ENCODE assay signal across 8 mouse cellular contexts in genomic region chr1:87650611-87651079, GRCm38 (mm10). TPM values are rescaled to one million over a fixed set of nuclear protein-coding genes. Genes with fewer than 3 reads are reported as not detected.
DNase-seq lines count a peak whose midpoint lies in the region; ATAC-seq lines count a peak whose summit lies in the region.

No protein-coding gene starts in this region.

- peak; percentile 46 for DNase-seq in adrenal gland, adult 2 months
- peak; percentile 74 to 86 for DNase-seq in spleen, postnatal 4 days (ENCODE audit: low spot score in 2 of 2)
- no peak for DNase-seq in urinary bladder, postnatal 10 days (ENCODE audit: low spot score)
- DNase-seq in layer of hippocampus, postnatal 36 days: no peak

- no peak overlapping the region for H3K4me2 ChIP-seq in intestine, embryonic 15.5 days (replicated peaks)
- no peak overlapping the region for H3K4me2 ChIP-seq in lung, embryonic 16.5 days (ENCODE audit: low read depth, low read length)
- no peak overlapping the region for H3K4me2 ChIP-seq in forebrain, embryonic 16.5 days (ENCODE audit: low read length)

- no peak overlapping the region for H3K27ac ChIP-seq in intestine, embryonic 15.5 days
- 0 out of 2 replicates have a peak overlapping the region, but pooled peaks have one; percentile 3 for H3K27ac ChIP-seq in lung, embryonic 16.5 days (ENCODE audit: low read length)
- no peak overlapping the region for H3K27ac ChIP-seq in forebrain, embryonic 16.5 days (ENCODE audit: low read length)

- no peak overlapping the region for H3K4me3 ChIP-seq in intestine, embryonic 15.5 days (replicated peaks)
- H3K4me3 ChIP-seq in lung, embryonic 16.5 days (ENCODE audit: low read length): no peak overlapping the region
- no peak overlapping the region for H3K4me3 ChIP-seq in forebrain, embryonic 16.5 days (replicated peaks; ENCODE audit: low read length)

- H3K36me3 ChIP-seq in intestine, embryonic 15.5 days: no peaks in the 10 kb centered on the region
- no peaks in the 10 kb centered on the region for H3K36me3 ChIP-seq in lung, embryonic 16.5 days (ENCODE audit: control insufficient read depth, insufficient read depth, low read length)
- H3K36me3 ChIP-seq in forebrain, embryonic 16.5 days (ENCODE audit: control insufficient read depth, insufficient read depth): no peaks in the 10 kb centered on the region

- H3K27me3 ChIP-seq in intestine, embryonic 15.5 days (replicated peaks): no peaks in the 10 kb centered on the region
- no peaks in the 10 kb centered on the region for H3K27me3 ChIP-seq in lung, embryonic 16.5 days (ENCODE audit: control insufficient read depth, insufficient read depth, low read depth, low read length)
- H3K27me3 ChIP-seq in forebrain, embryonic 16.5 days (replicated peaks; ENCODE audit: control insufficient read depth, insufficient read depth, low read length): no peaks in the 10 kb centered on the region

- H3K4me1 ChIP-seq in intestine, embryonic 15.5 days (replicated peaks): no peaks in the 10 kb centered on the region
- H3K4me1 ChIP-seq in lung, embryonic 16.5 days (replicated peaks; ENCODE audit: control insufficient read depth, insufficient read depth, low read length): no peaks in the 10 kb centered on the region
- H3K4me1 ChIP-seq in forebrain, embryonic 16.5 days (replicated peaks; ENCODE audit: control insufficient read depth, insufficient read depth, low read length): no peaks in the 10 kb centered on the region

- no peak overlapping the region for H3K9ac ChIP-seq in intestine, embryonic 15.5 days
- no peak overlapping the region for H3K9ac ChIP-seq in lung, embryonic 16.5 days (ENCODE audit: low read length)
- H3K9ac ChIP-seq in forebrain, embryonic 16.5 days (replicated peaks; ENCODE audit: low read depth, low read length): no peak overlapping the region

- 76% methylated on average over 8 of the region's 8 CpGs for WGBS in intestine, embryonic 15.5 days
- 59% methylated on average over 8 of the region's 8 CpGs for WGBS in lung, embryonic 16.5 days
- 78% methylated on average over 8 of the region's 8 CpGs for WGBS in forebrain, embryonic 16.5 days

- peak; percentile 71 for ATAC-seq in CD4-positive, CD25-positive, alpha-beta regulatory T cell, adult 4 months
- ATAC-seq in intestine, embryonic 15.5 days: 0 out of 2 replicates have a peak, but pooled peaks have one; percentile 20
- peak; percentile 56 for ATAC-seq in lung, embryonic 16.5 days (ENCODE audit: low read depth)
- no peak for ATAC-seq in forebrain, embryonic 16.5 days

- no peaks in the 10 kb centered on the region for H3K9me3 ChIP-seq in intestine, embryonic 15.5 days
- H3K9me3 ChIP-seq in lung, embryonic 16.5 days (ENCODE audit: control insufficient read depth, low read length): no peaks in the 10 kb centered on the region
- no peaks in the 10 kb centered on the region for H3K9me3 ChIP-seq in forebrain, embryonic 16.5 days (ENCODE audit: control insufficient read depth, low read length)

RNA-seq across cellular contexts. Expression of gene Inpp5d, which starts 30.5 kb away (rescaled TPM):
- polyA plus RNA-seq in CD4-positive, CD25-positive, alpha-beta regulatory T cell, adult 4 months (2017; shearing (Covaris generic)): 100 to 1,000 TPM; 145 to 167 TPM
- total RNA-seq in adrenal gland, adult 2 months (2021): 10 to 100 TPM; 11.5 to 18.4 TPM
- polyA plus RNA-seq in adrenal gland, adult 2 months (2012; rRNA removed): 17.5 and 21.1 TPM in 2 replicates
- polyA plus RNA-seq in intestine, embryonic 15.5 days (2015; fragmentation: Nextera tagmentation; extraction: Ambion mirVana): 4.0 and 4.3 TPM in 2 replicates
- 11.9 and 13.6 TPM in 2 replicates for polyA plus RNA-seq in lung, embryonic 16.5 days (2015; fragmentation: Nextera tagmentation; extraction: Ambion mirVana)
- polyA plus RNA-seq in forebrain, embryonic 16.5 days (2015; fragmentation: Nextera tagmentation; extraction: Ambion mirVana): 2.8 and 4.3 TPM in 2 replicates
- 10 to 100 TPM; 14.8 to 20.7 TPM for total RNA-seq in layer of hippocampus, postnatal 36 days (2021)

Comparison
In these comparisons a context has a peak if more than half of its experiments do, and no peak if none do; other contexts are left out.
1. DNase-seq: peak in adrenal gland, adult 2 months (single experiment) and spleen, postnatal 4 days (2 of 2); none in urinary bladder, postnatal 10 days (single experiment) and layer of hippocampus, postnatal 36 days (0 of 2).